Mouse (Mus musculus): ENCODE measurements at regions not wholly inside any gene's neighbourhood (a gene's known extent, or its start where the extent isn't known, plus 50 kb on each side); places are given as distances from the start of the nearest gene placed in this dataset.

DNA sequence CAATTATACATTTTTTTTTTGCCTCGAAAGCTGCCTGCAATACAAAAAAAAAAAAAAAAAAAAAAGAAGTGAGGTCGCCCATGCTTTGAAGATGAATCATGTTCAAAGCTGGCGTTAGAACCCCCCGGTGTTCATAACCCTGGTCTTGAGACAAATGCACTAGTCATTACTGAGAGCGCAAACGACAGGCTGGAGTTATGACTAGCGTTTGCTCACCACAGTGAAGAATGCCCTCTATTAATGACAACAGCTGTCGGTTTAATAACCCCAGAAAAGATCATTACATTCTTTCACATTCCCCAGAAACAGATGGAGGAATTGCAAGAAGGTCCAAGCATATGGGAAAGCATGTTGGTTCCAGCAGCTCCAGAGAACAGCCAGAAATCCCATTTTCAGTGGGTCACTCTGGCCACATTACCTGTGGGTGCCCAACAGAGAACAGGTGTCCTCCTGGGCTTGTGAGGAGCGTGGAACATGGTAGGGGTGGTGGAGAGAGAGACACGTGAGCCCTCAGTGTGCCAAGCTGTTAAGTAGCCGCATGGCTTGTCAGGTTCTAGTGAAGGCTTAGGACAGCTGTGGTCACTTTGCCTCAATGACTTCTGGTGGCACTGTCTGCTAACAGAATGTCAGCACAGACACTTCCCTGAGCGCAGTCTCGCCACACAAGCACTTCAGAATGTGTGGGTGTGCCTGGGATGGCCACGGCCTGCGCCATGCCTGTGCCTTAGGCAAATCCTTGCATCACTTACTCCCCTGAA lies 60.4 kb downstream of the Aipl1 start:
- DNase-seq (ENCODE audit: extremely low spot score): no peak

DNA sequence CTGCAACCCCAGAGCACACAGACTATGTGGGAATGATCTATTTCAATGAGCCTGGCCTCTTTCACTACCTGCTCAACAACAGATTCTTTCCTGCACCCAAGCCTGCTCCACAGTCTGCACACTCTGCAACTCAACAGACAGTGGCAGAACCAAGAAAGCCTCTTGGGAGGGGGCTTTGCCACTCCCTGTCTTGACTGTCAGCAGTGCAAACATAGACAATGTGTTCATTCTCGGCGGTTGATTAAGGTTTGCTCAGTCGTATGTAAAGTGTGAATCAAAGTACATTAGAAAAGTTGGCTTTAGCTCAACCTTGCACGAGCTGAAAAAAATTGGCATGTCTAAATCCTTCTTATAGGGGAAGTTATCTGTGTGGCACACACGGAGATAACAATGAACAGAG lies 66.0 kb downstream of the Aipl1 start:
- no peak for DNase-seq (ENCODE audit: extremely low spot score)

DNA sequence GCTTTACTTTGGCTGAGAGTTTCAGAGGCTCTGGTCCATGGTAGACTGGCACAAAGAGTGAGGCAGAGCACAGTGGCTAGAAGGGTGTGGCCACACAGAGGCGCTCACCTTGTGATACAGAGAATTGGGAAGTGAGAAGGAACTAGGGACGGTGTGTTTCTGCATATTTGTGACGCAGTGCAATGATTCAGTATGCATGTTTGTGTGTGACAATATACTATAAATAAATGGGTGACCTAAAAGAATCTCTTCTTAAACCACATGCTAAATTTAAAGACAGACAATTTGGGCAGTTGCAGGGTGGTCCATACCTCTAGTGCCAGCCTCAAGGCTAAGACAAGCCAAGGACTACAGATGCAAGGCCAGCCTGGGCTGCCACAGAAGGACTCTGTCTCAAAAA lies 75.0 kb downstream of the Aipl1 start:
- no peak for DNase-seq (ENCODE audit: extremely low spot score)

DNA sequence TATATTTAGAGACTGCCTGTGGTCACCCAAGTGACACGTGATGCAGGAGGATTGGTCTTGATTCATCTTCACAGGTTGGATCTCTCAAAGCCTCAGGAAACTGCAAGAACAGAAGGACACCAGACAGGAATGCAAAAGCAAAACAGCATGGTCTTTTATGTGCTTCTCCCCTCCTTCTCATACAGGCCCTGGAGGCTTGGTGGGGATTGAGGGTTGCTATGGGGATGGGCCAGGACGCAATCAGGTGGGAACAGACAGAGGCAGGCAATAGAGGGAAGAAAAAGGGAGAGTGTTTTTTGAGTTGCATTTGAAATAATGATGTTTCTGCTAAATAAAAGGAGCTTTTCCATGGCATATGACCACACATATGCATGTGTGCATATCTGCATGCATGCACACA lies 84.8 kb downstream of the Aipl1 start:
- DNase-seq (ENCODE audit: extremely low spot score): no peak

DNA sequence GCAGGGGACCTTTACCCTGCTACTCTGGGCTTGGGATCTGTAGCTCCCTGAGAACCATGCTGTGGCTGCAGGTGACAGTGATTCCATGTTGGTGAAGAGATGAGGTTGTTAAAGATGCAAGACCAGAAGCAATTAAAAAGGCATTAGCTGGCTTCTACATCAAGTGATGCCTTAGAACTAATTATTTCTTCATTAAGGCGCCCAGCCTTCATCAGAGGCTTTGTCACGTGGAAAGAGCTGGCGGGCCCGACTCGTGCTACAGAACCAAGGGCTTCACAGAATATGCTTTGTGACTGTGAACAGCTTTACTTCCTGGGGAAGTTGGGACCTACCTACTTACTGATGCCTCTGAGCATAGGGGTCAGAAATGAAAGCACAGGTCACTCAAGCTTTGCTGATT lies 90.1 kb downstream of the Aipl1 start:
- DNase-seq (ENCODE audit: extremely low spot score): no peak

DNA sequence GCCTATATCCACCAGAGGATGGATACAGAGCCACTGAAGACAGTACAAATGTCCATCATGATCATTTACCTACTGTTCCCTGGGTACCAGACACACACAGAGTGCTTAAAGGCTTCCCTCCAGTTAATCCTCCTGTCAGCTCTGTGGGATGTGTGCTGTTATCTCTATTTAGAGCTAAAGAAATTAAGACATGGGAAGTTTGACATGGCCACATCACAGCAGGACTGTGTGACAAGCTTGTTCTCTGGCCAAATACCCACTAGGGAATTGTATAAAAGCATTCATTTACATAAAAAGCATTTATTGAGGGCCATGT lies 92.3 kb downstream of the Aipl1 start:
- no peak for DNase-seq (ENCODE audit: extremely low spot score)

DNA sequence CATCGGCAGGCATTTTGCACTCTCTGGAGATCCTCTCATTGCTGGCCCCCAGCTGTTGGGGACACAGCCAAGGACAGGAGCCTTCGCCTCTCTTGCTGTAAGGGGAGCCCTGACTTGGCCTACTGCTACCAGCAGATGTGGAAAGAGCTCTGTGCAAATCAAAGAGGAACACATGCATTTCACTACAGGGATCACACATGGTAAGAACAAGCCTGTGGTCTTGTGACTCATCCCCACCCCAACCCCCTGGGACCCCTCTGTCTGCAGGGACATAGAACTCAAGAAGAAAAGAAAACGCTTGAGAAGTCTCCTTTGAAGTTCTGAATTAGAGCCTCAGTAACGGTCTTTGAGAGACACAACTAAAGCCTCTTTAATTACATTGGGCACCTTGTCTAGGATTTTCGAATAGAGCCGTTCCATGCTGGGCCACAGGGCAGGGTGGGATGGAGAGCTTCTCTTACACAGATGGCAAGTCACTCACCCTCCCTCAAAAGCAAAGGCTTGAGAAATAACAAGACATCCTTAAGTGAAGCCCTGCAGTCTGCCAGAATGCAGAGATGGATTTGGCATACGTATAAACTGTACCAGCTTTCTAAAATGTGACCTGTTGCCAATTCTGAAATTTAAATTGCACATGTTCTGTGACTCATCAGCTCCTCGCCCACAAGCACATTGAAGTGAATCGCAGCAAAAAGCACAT lies 92.8 kb downstream of the Aipl1 start:
- DNase-seq (ENCODE audit: extremely low spot score): no peak

DNA sequence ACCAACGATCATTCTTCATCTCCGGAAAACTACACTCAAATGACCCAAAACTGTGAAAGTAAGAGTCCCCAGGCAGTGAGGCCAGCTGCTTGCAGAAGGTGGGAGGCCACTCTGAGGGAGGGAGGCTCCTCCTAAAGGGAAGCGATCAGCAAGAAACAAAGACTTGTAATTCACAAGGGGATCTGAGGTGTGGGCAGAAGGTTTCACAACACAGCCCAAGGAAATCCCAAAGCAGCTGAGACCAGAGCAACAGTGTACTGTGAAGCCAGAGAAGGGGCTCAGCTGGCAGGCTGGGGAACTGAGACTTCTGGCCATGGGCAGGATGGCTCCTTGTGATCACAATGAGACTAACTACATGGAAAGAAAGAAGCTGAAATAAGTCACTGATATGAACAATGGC lies 93.8 kb downstream of the Aipl1 start:
- DNase-seq (ENCODE audit: extremely low spot score): no peak

DNA sequence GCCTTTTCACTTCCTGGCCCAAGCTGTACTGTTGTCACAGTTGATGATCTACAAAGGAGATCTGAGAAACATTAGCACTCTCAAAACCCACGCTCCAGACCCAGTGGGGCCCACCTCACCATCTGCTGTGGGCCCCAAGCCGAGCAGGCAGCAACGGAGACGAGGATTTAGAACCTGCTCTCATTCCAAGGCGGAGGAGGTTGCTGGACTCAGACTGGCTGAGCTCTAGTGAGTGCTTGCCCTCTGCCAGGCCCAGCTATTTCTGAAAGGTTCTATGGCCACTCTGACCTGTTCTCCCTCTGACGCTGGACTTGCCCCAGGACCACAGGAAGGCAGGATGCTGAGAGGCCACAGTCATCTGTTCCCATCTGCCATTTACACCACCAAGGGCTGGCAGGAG lies 98.2 kb downstream of the Aipl1 start:
- DNase-seq (ENCODE audit: extremely low spot score): no peak

DNA sequence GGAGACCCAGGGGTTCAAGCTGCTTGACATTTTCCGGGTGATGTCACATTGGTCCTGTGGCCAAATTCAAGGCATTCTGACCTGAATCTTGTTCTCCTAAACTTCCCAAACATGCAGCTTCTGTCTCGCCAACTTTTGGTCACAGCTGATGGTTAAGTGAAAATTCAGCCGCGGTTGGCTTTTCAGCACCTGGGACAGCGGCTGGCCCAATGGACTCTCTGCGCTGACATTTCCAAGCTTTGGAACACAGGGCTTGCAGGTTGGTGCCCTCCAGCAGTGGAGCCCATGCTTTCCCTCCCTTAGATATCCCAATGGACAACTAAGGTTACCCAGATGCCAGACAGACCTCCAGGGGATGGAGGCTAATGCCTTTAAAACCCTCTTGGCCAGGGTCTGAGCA lies 100.2 kb downstream of the Aipl1 start:
- DNase-seq (ENCODE audit: extremely low spot score): peak; percentile 42

DNA sequence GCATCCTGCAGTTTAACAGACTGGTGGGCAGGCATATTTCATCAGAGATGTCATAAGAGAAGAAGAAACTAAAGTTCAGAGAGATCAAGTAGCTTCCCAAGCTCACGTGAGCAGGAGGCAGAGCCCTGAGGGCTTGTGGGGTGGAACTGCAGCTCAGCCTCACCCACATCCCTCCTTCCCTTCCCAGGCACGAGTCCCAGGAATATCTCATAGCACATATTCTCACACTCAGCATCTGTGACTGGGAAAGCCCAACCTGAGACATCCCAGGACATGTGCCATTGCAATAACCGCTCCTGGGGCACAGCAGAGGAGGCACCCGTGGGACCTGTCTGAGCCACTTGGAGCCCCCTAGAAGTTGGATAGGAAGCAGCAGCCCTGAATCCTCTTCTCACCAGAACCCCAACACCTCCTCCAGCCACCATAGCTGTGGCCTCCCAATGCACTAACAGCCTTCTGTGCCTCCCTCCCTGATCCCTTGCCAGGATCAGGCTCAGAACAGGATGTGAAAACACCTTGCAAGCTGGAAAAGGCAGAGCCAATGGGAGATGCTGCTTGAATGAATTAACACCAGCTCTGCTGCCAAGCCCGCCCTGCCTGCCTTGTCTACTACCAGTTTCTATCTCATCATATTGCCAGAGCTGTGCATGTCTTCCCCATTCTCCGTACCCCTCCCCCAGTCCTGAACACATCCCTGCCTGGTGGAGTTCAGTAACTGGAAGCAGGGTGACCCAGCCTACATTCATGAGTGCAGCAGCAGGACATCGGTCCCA lies 107.4 kb downstream of the Aipl1 start:
- DNase-seq (ENCODE audit: extremely low spot score): no peak

DNA sequence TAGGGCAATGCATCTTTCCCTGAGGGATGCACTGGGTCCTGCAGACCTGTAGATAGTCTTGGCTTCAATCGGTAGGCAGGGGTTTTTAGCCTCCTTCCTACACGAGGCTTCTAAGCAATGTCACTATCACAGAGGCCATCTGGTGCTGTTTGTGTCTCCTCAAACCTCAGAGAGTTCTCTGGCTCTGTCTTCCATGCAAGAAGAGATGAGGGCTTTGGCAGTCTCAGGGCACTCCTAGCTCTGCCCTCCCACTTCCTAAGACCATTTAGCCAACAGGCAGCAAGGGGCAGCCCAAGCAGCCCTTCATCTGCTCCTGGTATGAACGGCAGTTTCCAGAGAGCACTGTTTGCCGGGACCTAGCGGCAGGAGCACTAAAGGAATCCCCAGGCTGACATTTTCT lies 122.6 kb downstream of the Aipl1 start:
- DNase-seq (ENCODE audit: extremely low spot score): peak; percentile 2

DNA sequence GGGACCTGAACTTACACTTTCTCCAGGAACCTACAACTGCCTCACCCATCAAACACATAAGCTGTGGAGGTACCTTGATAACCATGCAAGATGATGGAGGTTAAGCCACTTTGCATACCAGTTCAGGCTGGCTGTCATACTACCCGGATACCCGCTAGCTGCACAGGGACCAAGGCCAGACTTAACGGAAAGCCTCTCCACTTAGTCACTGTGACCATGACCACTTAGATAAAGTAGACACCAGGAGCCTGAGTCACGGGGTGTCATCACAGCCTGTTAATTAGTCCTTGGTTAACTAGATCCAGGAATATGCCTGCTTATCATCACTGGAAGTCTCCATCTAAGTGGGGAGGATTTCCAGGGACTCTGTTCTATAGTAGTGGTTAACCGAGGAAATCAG lies 124.7 kb downstream of the Aipl1 start:
- DNase-seq (ENCODE audit: extremely low spot score): no peak

DNA sequence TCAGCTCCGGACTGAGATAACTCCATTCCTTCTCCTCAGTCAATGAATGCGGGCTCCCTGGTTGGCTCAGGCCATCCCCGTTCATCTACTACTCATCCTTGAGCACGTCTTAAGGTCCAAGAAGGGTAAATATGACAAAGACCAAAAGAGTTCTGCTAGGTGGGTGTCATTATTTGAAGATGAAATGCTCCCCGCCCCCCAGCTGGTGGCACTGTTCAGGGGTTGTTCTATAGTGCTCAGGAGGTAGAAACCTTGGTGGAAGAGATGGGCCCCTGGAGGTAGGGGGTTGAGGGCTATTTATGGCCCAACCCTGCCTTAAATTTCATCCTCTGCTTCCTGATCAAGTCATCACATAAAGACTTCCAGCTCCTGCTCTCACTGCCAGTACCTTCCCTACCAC lies 126.0 kb downstream of the Aipl1 start:
- no peak for DNase-seq (ENCODE audit: extremely low spot score)

DNA sequence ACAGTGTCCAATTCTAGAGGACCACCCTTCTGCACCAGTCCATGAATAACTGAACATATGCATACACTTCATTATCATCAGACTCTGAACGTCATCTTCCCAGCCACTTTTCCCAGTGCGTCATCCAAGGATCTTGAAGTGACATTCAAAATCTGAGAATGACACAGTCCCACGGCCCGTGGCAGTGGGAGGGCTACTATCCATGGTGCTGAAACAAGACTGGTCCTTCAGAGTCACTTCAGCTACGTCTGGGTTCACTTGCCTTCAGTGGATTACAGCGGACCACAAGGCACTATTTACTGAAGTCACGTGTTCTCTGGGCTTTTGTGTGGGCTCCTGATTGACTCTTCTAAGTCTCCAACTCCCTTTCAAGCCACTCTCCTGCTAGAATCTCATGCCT lies 128.7 kb downstream of the Aipl1 start:
- peak; percentile 21 for DNase-seq (ENCODE audit: extremely low spot score)

DNA sequence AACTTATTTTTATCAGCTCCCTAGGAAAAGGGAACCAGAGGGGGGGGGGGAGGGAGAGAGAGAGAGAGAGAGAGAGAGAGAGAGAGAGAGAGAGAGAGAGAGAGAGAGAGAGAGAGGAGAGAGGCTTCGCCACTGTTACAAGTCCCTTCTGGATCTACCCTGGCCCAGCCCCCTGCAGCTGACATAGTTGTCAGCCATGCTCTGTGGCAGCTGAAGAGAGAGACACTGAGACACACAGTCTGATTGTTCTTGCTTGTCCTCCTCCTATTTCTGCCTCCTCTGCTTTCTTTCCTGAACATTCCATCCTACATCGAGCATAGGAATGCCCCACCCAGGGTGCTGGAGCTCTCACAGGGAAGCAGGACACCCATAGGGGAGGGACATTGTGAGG lies 134.3 kb downstream of the Aipl1 start:
- no peak for DNase-seq (ENCODE audit: extremely low spot score)

DNA sequence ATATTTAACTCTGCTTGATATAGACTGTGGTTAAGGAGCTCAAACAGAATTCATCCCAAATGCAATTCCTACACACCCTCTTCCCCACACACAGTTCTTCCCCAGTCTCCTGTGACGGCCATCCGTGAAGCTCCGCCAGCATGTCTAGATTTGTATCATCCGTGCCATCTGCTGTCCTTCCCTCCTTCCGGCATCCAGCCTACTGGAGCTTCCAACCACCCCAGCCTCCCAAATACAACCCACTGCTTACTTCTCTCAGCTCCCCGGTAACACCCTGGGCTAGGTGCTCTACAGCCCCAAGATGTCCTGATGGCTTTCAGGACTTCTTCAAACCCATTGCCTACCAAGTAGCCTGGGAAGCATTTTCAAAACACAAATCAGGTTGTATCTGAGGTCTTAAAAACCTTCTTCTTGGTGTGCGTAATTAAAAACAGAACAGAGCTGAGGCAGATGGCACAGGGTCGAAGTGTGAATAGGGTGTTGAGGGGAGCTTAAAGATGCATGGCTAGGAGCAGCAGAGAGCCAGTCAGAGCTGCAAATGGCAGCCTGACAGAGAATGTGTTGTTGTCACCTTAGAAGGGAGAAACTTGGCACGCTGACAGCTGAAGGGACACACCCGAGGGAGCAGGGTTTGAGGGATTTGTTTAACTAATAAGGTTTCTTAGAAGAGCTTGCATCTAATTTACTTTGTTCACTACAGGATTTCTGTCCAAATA lies 134.8 kb downstream of the Aipl1 start:
- no peak for DNase-seq (ENCODE audit: extremely low spot score)

DNA sequence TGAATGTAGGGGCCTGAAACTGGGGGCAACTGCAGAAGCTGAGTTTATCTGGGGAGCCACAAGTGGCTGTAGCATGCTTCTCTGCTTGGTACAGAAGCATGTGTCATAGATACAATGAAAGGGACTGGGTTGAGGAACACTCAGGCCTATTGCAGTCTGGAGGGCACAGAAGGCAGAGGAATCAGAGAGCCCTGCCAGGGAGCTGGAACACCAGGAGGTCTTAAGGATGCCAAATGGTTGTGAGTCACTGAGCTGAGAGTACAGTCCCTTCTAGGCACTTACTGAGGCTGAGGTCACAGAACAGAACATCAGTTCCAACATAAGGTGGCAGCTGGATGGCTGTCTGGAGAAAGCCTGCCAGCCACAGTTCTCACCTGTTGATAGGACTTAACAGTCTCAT lies 136.5 kb downstream of the Aipl1 start:
- DNase-seq (ENCODE audit: extremely low spot score): no peak

DNA sequence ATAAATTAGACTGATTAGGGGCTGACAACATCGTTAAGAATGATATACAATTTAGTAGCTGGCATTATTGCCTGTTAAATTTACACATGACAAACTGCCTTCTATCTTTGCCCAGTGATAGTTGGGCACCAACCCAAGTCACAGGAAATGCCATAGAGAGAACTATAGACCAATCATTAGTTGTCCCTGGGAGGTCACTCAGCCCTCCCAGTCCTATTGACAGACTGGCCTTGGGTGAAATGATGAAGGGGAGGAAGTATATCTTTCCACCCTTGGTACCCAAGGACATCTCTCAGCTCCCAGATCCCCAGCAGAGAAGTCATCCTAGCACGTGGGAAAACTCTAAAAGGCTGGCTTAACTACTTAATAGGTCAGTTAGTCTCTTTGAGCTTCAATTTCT lies 139.8 kb downstream of the Aipl1 start:
- no peak for DNase-seq (ENCODE audit: extremely low spot score)

DNA sequence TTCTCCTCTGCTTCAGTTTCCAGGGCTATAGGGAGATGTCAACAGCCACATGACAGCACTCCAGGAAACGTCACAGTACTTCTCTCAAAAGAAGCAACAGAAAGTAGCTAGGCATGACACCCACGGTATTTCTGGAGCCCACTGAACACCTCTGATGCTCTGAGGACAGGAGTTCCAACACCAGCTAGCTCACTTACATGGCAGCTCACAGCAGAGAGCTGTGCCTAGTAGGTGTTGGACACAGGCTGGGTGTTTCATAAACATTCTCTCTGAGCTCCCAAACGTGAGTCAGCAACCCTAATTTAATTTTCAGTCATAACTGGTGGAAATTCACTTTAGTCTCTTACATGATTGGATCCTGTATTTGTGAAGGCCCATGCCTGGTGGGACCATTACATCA lies 140.2 kb downstream of the Aipl1 start:
- no peak for DNase-seq (ENCODE audit: extremely low spot score)

DNA sequence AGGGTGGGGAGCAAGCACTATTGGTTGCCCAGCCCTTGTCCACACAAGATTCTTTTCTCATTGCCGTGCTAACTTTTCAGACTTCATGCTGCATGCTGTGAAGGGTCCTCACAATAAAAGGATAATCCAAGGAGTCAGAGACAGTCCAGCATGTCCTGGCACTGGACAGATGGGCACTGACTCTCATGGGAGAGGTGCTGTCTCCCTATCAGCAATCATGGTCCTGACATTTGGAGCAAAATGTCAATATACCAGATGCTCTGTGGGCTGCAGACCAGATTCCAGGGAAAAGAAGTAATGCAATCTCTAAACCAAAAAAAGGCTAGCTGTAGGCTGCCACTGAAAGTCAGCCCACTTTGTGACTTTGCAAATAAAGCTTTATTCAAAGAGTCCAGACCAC lies 141.5 kb downstream of the Wscd1 start:
- no peak for DNase-seq (ENCODE audit: extremely low spot score)

DNA sequence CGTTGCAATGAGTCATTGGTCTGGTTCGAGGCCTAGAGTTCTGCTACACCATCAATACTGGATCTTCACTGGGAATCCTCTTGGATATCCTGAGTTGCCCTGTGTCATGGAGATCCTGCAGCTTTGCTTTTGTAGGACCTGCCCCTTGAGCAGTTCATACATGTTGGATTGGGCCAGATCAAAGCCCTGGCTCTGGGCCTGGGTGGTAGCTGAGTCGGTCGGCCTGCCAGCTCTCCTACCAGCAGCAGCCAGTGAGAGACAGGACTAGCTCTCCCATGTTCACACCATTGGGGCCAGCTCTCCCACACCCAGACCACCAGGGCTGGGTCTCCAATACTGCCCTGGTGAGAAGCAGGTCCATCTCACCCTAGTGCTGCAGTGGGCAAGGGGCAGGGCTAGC lies 139.4 kb downstream of the Wscd1 start:
- DNase-seq (ENCODE audit: extremely low spot score): no peak

DNA sequence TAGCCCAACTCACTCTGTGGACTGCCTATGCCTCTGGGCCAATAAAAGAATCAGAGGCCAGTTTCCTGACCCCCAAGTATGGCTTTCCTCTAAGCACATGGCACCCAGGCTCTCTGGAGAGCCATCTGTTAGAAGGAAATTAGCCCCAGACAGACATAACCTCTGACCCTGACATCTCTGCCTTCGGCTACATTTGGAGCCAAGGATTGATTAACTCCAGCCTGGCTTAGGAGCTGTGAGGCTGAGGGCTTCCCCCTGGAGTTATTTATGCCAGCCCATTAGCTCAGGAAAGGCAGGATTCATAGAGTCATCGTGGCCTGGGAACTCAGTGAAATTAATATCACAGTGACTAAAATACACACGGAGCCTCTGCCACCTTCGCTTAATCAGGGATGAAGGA lies 137.5 kb downstream of the Wscd1 start:
- peak; percentile 58 for DNase-seq (ENCODE audit: extremely low spot score)

All from embryo, embryonic 9.5 days (tissue).